Mouse (Mus musculus) liver, postnatal 0 days (tissue): ENCODE measurements around the gene Stk32c. TPM values are rescaled to one million over a fixed set of nuclear protein-coding genes. Genes with fewer than 3 reads are reported as not detected.

Experiments used
- ATAC-seq: fragments of 200-750 bp; cut with Nextera tagmentation; 2 replicates; pipeline ENCODE4 v1.8.0; 2017; ENCODE audit warnings: mild to moderate bottlenecking, moderate library complexity
- DNase-seq: peaks from one replicate; pipeline ENCODE4 v3.0.0-alpha.2; 2016
- H3K27ac ChIP-seq: fragments of 300-500 bp; sonication (generic); 2 replicates; pipeline ENCODE4 v1.5.1; 2014; ENCODE audit warnings: antibody characterized with exemption, moderate library complexity, mild to moderate bottlenecking, low read depth
- H3K27me3 ChIP-seq: fragments of 300-500 bp; sonication (generic); 2 replicates; pipeline ENCODE4 v1.6.1; 2014; ENCODE audit warnings: low read length, control low read depth, mixed read lengths; ENCODE audit not compliant: insufficient read depth
- H3K36me3 ChIP-seq: fragments of 300-500 bp; sonication (generic); replicated peaks from 2 replicates; pipeline ENCODE4 v1.6.1; 2014; ENCODE audit warnings: mild to moderate bottlenecking, control low read depth, low read length, moderate library complexity, mixed read lengths; ENCODE audit not compliant: insufficient read depth
- H3K4me1 ChIP-seq: fragments of 300-500 bp; sonication (generic); 2 replicates; pipeline ENCODE4 v1.6.1; 2014; ENCODE audit warnings: antibody characterized with exemption, mild to moderate bottlenecking, control low read depth; ENCODE audit not compliant: insufficient read depth
- H3K4me2 ChIP-seq: fragments of 300-500 bp; sonication (generic); 2 replicates; pipeline ENCODE4 v1.6.1; 2014; ENCODE audit warnings: low read depth, mild to moderate bottlenecking, low read length, moderate library complexity, mixed read lengths
- H3K4me3 ChIP-seq: fragments of 300-500 bp; sonication (generic); 2 replicates; pipeline ENCODE4 v1.5.1; 2014; ENCODE audit warnings: low read depth, low read length
- H3K9ac ChIP-seq: fragments of 300-500 bp; sonication (generic); replicated peaks from 2 replicates; pipeline ENCODE4 v1.6.1; 2014; ENCODE audit warnings: mild to moderate bottlenecking, moderate library complexity
- H3K9me3 ChIP-seq: fragments of 300-500 bp; sonication (generic); 2 replicates; pipeline ENCODE4 v1.6.1; 2016; ENCODE audit warnings: mild to moderate bottlenecking, control low read depth, low read length, mixed read lengths
- CTCF ChIP-seq: sonication (generic); IDR thresholded peaks from 2 replicates; pipeline ENCODE4 v1.5.1; 2016; ENCODE audit warnings: antibody characterized with exemption, low read depth
- EP300 ChIP-seq: IDR thresholded peaks from 2 replicates; pipeline ENCODE4 v1.6.1; 2016; ENCODE audit warnings: antibody characterized with exemption, low read depth, mild to moderate bottlenecking
- WGBS: fragments of 180-500 bp; shearing (Covaris S2); extraction: QIAGEN DNeasy Blood & Tissue Kit; methylation state at CpG from one replicate; pipeline ENCODE4 v1.1.7; 2014; ENCODE audit not compliant: insufficient replicate concordance; 5-methylcytosine and 5-hydroxymethylcytosine counted together
- polyA plus RNA-seq: library from polyadenylated mRNA; unstranded; fragments of >200 nt; fragmentation: Nextera tagmentation; extraction: Ambion mirVana; gene quantifications from 2 replicates; pipeline ENCODE4 v1.2.1, GENCODE M21; 2015

The Stk32c gene
- polyA plus RNA-seq, 1 experiment from 2014 or later, result not detected

DNA sequence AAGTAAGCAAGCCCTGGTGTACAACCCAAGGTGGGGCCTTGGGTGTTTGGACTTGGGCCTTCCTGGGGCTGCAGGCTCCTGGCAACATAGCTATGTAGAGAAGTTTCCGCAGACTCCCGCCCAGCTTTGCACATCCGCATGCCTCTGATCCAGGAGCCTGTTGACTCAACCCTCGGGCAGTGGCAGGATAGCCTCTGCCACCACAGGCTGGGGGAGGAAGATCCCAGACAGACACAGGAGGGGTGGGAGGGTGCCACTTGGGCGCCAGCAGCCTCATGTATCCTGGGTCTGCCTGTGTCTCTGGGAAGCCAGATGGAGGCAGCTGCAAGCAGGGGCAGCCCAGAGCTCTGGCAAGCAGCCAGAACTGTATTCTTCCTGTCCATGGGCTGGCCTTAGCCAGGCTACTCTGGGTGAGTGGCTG lies 38.8 kb upstream of the Stk32c start:
- H3K4me3 ChIP-seq, result no peak overlapping the region
- peaks cover 33% of the 10 kb centered on the region for H3K4me1 ChIP-seq
- H3K27ac ChIP-seq, result no peak overlapping the region
- no peaks in the 10 kb centered on the region for H3K9me3 ChIP-seq
- DNase-seq, result peak; percentile 45
- peaks cover 6% of the 10 kb centered on the region; the same call in 1 of the 2 replicates for H3K36me3 ChIP-seq
- H3K27me3 ChIP-seq, result no peaks in the 10 kb centered on the region
- H3K4me2 ChIP-seq, result no peak overlapping the region
- ATAC-seq, result no peak
- 66% methylated on average over 5 of the region's 5 CpGs for WGBS
- TF ChIP-seq EP300, result no peak
- no peak for TF ChIP-seq CTCF
- no peak overlapping the region for H3K9ac ChIP-seq

DNA sequence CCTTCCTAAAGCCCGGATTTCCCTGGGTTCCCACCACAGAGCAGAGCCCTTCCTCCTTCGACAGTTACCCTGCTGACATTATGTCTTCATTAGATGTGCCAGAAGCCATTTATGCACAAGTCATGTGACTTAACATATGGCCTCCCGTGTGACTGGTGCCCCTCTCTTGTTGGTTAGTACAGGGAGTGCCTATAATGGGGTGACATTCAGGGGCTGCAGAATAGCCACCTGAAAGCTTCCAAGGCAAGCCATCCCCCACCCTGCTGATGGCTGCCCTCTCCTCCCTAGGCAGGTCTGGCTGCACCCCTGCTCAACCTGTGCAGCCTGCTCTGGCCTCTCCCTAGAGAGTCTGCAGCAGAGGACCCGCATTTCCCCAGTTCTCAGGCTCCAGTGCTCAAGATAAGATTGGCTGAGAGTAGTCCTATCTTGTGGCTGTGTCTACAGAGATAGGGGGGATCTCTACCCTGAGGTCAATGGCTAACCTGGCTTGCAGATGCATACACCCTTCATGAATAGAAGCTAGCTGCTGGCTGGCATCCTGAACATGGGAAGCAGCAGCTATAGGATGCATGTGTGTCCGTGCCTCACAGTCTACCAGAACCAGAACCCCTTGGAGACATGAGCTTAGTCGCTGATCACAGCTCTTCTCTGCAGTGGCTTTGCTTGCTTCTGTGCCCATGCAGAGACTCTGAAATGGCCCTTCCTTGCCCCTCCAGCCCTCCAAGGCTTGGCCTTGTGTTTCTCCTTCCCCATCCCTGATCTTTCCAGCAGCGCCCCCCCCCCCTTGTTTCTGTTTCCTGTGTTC lies 36.5 kb upstream of the Stk32c start:
- Histone ChIP-seq H3K4me2 (peak overlapping the region; percentile 80), H3K4me3 (peak overlapping the region; percentile 58), H3K9ac (no peak overlapping the region), H3K4me1 (peaks cover 33% of the 10 kb centered on the region), H3K27me3 (no peaks in the 10 kb centered on the region), H3K27ac (no peak overlapping the region), H3K9me3 (no peaks in the 10 kb centered on the region), H3K36me3 (no peaks in the 10 kb centered on the region)
- TF ChIP-seq EP300, result no peak
- TF ChIP-seq CTCF, result no peak
- no peak for ATAC-seq
- no peak for DNase-seq
- 38% methylated on average over 7 of the region's 7 CpGs for WGBS

- Histone ChIP-seq H3K27ac (peak overlapping the region; percentile 60), H3K4me2 (peak overlapping the region; percentile 80), H3K27me3 (no peaks in the 10 kb centered on the region), H3K4me3 (peak overlapping the region; percentile 58), H3K9me3 (no peaks in the 10 kb centered on the region), H3K9ac (peak overlapping the region; percentile 72), H3K36me3 (no peaks in the 10 kb centered on the region), H3K4me1 (peaks cover 33% of the 10 kb centered on the region)
- 2% methylated on average over 45 of the region's 45 CpGs for WGBS
- no peak for TF ChIP-seq EP300
- no peak for DNase-seq
- ATAC-seq, result peak; percentile 11
Measured at GRCm38 (mm10) chr7:139248615-139249405, 35.7 kb upstream of the Stk32c start.

- TF ChIP-seq EP300 (no peak), CTCF (no peak)
- DNase-seq (peak; percentile 83), ATAC-seq (peak; percentile 88)
- Histone ChIP-seq H3K4me3 (peak within 1 kb of the TSS; percentile 58), H3K36me3 (no peaks in the 10 kb centered on the region), H3K27me3 (no peaks in the 10 kb centered on the region), H3K9ac (peak within 1 kb of the TSS; percentile 72), H3K4me1 (peaks cover 28% of the 10 kb centered on the region), H3K27ac (peak within 1 kb of the TSS; percentile 60), H3K9me3 (no peaks in the 10 kb centered on the region), H3K4me2 (peak within 1 kb of the TSS; percentile 80)
- WGBS, result 1% methylated on average over 54 of the region's 72 CpGs
Measured at GRCm38 (mm10) chr7:139247881-139248614, 34.9 kb upstream of the Stk32c start, which contains the start of gene Pwwp2b. TSS of gene Pwwp2b (plus strand) at chr7:139248482.

DNA sequence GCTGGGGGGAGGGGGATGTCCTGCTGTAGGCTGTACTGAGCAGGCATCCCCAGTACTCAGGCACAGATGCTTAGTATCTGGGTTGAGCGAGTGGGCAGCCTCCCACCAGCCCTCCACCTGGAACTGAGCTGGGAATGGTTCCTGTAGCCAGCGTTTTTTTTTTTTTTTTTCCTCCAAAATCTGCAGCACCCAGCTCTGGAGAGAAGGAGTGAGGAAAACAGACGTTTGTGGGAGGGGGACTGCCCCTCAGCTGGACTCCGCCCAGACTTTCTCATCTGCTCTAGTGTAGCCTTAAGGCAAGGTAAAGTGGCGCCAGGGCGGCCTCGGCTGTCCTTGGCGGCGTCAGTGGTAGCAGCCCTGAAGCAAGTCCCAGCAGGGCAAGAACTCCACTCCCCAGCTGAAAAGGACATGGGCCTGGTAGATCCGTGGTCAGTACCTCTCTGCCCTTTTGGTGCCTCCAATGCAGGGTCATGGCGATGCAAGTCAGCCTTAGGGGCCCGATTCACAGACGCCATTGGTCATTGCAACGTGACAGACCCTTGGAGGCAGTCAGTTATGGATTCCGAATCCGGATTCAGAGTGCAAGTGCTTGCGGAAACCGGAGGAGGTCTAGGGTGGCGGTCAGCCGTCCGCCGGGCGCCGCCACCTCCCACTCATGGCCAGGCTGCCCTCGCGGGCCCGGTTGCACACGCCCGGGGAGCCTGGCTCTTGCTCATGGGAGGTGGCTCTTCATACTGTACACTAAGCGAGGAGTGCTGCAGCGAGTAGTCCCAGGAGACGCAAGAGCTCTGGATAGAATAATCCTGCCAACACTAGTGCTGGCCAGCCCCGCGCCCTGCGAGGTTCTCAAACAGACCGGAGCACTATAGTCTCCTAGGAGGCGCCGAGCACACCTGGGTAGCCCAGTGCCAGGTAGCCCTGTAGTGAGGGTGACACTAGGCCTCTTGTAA lies 34.1 kb upstream of the Stk32c start:
- peak; percentile 40 for ATAC-seq
- TF ChIP-seq EP300, result no peak
- no peak for TF ChIP-seq CTCF
- Histone ChIP-seq H3K9ac (peak overlapping the region; percentile 72), H3K9me3 (no peaks in the 10 kb centered on the region), H3K4me2 (peak overlapping the region; percentile 80), H3K27ac (peak overlapping the region; percentile 60), H3K27me3 (no peaks in the 10 kb centered on the region), H3K36me3 (no peaks in the 10 kb centered on the region), H3K4me1 (peaks cover 20% of the 10 kb centered on the region; the same call in 1 of the 2 replicates), H3K4me3 (peak overlapping the region; percentile 58)
- DNase-seq, result peak; percentile 49
- WGBS, result 16% methylated on average over 38 of the region's 38 CpGs
